Mouse (Mus musculus) liver, adult 2 months (tissue): ENCODE results near the gene Ccdc163.

Source experiments
- CTCF ChIP-seq: fragments of 200-500 bp; IDR thresholded peaks from 2 replicates; pipeline ENCODE4 v1.5.1; 2011; ENCODE audit warnings: low read depth, low read length, control low read depth
- POLR2A ChIP-seq: fragments of 200-500 bp; IDR thresholded peaks from 2 replicates; pipeline ENCODE4 v1.6.1; 2011; ENCODE audit warnings: low read length, control low read depth; ENCODE audit not compliant: insufficient read depth; ENCODE audit errors: extremely low read depth

DNA sequence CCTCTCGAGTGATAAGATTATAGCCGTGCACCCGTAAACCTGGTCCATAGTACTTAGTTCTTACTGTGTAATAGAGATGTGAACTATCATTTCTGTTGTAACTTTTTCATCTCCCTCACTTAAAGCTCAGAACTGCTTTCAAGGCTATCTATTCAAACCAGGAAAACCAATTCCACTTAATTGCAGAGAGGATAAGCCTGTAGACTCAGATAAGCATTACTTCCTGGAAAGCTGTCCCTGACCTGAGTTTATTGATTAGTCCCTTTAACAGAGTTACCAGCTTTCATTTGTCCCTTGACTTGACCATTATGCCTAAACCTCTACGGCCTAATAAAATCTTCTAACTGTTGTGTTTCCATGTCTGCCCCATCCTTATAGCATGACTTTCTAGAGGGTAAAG is 24.4 kb upstream of the Ccdc163 start:
- TF ChIP-seq POLR2A: no peak
- TF ChIP-seq CTCF: no peak
